In the genomic region with DNA sequence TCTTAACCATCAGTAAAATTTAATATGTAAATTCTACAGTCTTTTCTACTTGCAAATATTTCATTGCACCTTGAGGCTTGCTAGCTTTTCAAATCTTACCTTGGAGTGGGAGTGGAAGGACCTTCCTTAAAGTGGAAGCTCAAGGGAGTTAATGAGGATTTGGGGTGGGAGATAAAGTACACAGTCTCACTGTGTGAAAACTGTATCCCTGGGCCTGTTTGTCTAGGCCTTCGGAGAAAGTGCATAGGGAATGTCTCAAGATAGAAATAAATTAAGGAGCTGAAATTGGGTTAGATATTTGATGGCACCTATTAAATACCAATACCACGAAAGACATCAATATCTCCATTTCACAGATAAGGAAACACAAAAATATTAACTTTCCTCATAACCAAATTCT, we compare ENCODE assay signal across 8 mouse cellular contexts. TPM values are rescaled to one million over a fixed set of nuclear protein-coding genes. Genes with fewer than 3 reads are reported as not detected.
DNase-seq lines count a peak whose midpoint lies in the region; ATAC-seq and TF ChIP-seq lines count a peak whose summit lies in the region.

No protein-coding gene starts in this region.

- H3K27ac ChIP-seq in spleen, adult 2 months (ENCODE audit: insufficient read depth, low read length) = peak overlapping the region; percentile 99; the same call in 1 of the 2 replicates
- H3K27ac ChIP-seq in forebrain, embryonic 12.5 days = peak overlapping the region; percentile 92
- peak overlapping the region; percentile 93; the same call in 1 of the 2 replicates for H3K27ac ChIP-seq in liver, embryonic 11.5 days (ENCODE audit: low read depth, low read length)
- peak overlapping the region; percentile 98; the same call in 1 of the 2 replicates for H3K27ac ChIP-seq in stomach, postnatal 0 days (replicated peaks)

- H3K4me1 ChIP-seq in spleen, adult 2 months (ENCODE audit: control insufficient read depth, insufficient read depth, insufficient read length) = no peaks in the 10 kb centered on the region; the same call in 1 of the 2 replicates
- peaks cover 5% of the 10 kb centered on the region for H3K4me1 ChIP-seq in forebrain, embryonic 12.5 days
- H3K4me1 ChIP-seq in liver, embryonic 11.5 days (replicated peaks; ENCODE audit: control insufficient read depth, insufficient read depth, low read length) = no peaks in the 10 kb centered on the region
- no peaks in the 10 kb centered on the region for H3K4me1 ChIP-seq in stomach, postnatal 0 days (replicated peaks; ENCODE audit: control insufficient read depth, insufficient read depth)

- no peak for TF ChIP-seq EP300 in stomach, postnatal 0 days (optimal IDR thresholded peaks at IDR 0.05)

- 3% methylated on average over 2 of the region's 2 CpGs for WGBS in spleen, adult 2 months
- 14% methylated on average over 2 of the region's 2 CpGs for WGBS in forebrain, embryonic 12.5 days
- 9% methylated on average over 2 of the region's 2 CpGs for WGBS in liver, embryonic 11.5 days
- 10% methylated on average over 2 of the region's 2 CpGs for WGBS in stomach, postnatal 0 days

- H3K27me3 ChIP-seq in spleen, adult 2 months (ENCODE audit: control insufficient read depth, insufficient read depth, low read length) = no peaks in the 10 kb centered on the region
- H3K27me3 ChIP-seq in forebrain, embryonic 12.5 days = no peaks in the 10 kb centered on the region
- no peaks in the 10 kb centered on the region for H3K27me3 ChIP-seq in liver, embryonic 11.5 days (replicated peaks; ENCODE audit: control insufficient read depth, insufficient read depth, low read length)
- no peaks in the 10 kb centered on the region for H3K27me3 ChIP-seq in stomach, postnatal 0 days (ENCODE audit: control insufficient read depth, insufficient read depth, low read length)

- H3K36me3 ChIP-seq in spleen, adult 2 months (ENCODE audit: control insufficient read depth, insufficient read depth, low read length) = peaks cover 15% of the 10 kb centered on the region
- H3K36me3 ChIP-seq in forebrain, embryonic 12.5 days (replicated peaks) = peaks cover 3% of the 10 kb centered on the region; the same call in 1 of the 2 replicates
- H3K36me3 ChIP-seq in liver, embryonic 11.5 days (ENCODE audit: control insufficient read depth, insufficient read depth, low read length) = peaks cover 2% of the 10 kb centered on the region; the same call in 1 of the 2 replicates
- peaks cover 5% of the 10 kb centered on the region for H3K36me3 ChIP-seq in stomach, postnatal 0 days (ENCODE audit: control insufficient read depth, insufficient read depth, low read length)

- H3K9ac ChIP-seq in forebrain, embryonic 12.5 days = peak overlapping the region; percentile 70
- peak overlapping the region; percentile 93 for H3K9ac ChIP-seq in liver, embryonic 11.5 days (ENCODE audit: low read depth, low read length)
- H3K9ac ChIP-seq in stomach, postnatal 0 days (ENCODE audit: low read length) = peak overlapping the region; percentile 86

- no peak for TF ChIP-seq POLR2A in spleen, adult 2 months (IDR thresholded peaks at IDR 0.05; ENCODE audit: low read depth, low read length)

- TF ChIP-seq CTCF in spleen, adult 2 months (IDR thresholded peaks at IDR 0.05; ENCODE audit: extremely low read depth, insufficient read depth, insufficient read length, insufficient replicate concordance) = no peak
- TF ChIP-seq CTCF in stomach, postnatal 0 days (IDR thresholded peaks at IDR 0.05; ENCODE audit: low read depth) = no peak

- H3K4me3 ChIP-seq in spleen, adult 2 months (ENCODE audit: extremely low read depth, insufficient read depth, insufficient read length) = peak overlapping the region; percentile 74
- peak overlapping the region; percentile 59 for H3K4me3 ChIP-seq in forebrain, embryonic 12.5 days (replicated peaks)
- H3K4me3 ChIP-seq in liver, embryonic 11.5 days (ENCODE audit: low read depth, low read length) = peak overlapping the region; percentile 65
- H3K4me3 ChIP-seq in stomach, postnatal 0 days (ENCODE audit: low read depth, low read length) = peak overlapping the region; percentile 54

- DNase-seq in spleen, adult 2 months (ENCODE audit: low read depth in 1 of 2, low spot score in 2 of 2) = no peak
- DNase-seq in spleen, adult 18-20 months = no peak
- DNase-seq in liver, embryonic 11.5 days (ENCODE audit: low spot score) = no peak
- DNase-seq in stomach, postnatal 0 days (ENCODE audit: low spot score) = no peak
- no peak for DNase-seq in cerebellum, adult 9-11 months
- no peak for DNase-seq in cerebellum, adult 18-20 months
- DNase-seq in lung, postnatal 4 days = no peak

- H3K9me3 ChIP-seq in forebrain, embryonic 12.5 days = no peaks in the 10 kb centered on the region
- no peaks in the 10 kb centered on the region for H3K9me3 ChIP-seq in liver, embryonic 11.5 days (ENCODE audit: control insufficient read depth, low read length)
- H3K9me3 ChIP-seq in stomach, postnatal 0 days (ENCODE audit: control insufficient read depth, low read length) = no peaks in the 10 kb centered on the region

- ATAC-seq in forebrain, embryonic 12.5 days (ENCODE audit: low FRiP score) = 0 out of 2 replicates have a peak, but pooled peaks have one; percentile 33
- peak; percentile 44 for ATAC-seq in liver, embryonic 11.5 days (replicated peaks; ENCODE audit: low FRiP score)
- no peak for ATAC-seq in stomach, postnatal 0 days (ENCODE audit: low FRiP score, low TSS enrichment)

- peak overlapping the region; percentile 56 for H3K4me2 ChIP-seq in forebrain, embryonic 12.5 days
- H3K4me2 ChIP-seq in liver, embryonic 11.5 days = peak overlapping the region; percentile 70
- H3K4me2 ChIP-seq in stomach, postnatal 0 days (replicated peaks; ENCODE audit: low read depth) = peak overlapping the region; percentile 55

RNA-seq across cellular contexts. Expression of a gene that starts 0.9 kb away (rescaled TPM):
- polyA plus RNA-seq in spleen, adult 2 months (2012; rRNA removed) = 25.2 and 47.2 TPM in 2 replicates
- 35.6 and 40.5 TPM in 2 replicates for polyA plus RNA-seq in forebrain, embryonic 12.5 days (2016; fragmentation: Nextera tagmentation; extraction: Ambion mirVana)
- 72.4 and 81.8 TPM in 2 replicates for polyA plus RNA-seq in liver, embryonic 11.5 days (2014; fragmentation: Nextera tagmentation; extraction: Ambion mirVana)
- 73.3 and 74.6 TPM in 2 replicates for polyA plus RNA-seq in stomach, postnatal 0 days (2015; fragmentation: Nextera tagmentation; extraction: Ambion mirVana)

RNA-seq across cellular contexts. Expression of a gene that starts 38.4 kb away (rescaled TPM):
- 0.36 and 0.56 TPM in 2 replicates for polyA plus RNA-seq in spleen, adult 2 months (2012; rRNA removed)
- polyA plus RNA-seq in forebrain, embryonic 12.5 days (2016; fragmentation: Nextera tagmentation; extraction: Ambion mirVana) = 0.96 and 1.4 TPM in 2 replicates
- polyA plus RNA-seq in liver, embryonic 11.5 days (2014; fragmentation: Nextera tagmentation; extraction: Ambion mirVana) = 0.65 and 0.82 TPM in 2 replicates
- 0.46 and 0.70 TPM in 2 replicates for polyA plus RNA-seq in stomach, postnatal 0 days (2015; fragmentation: Nextera tagmentation; extraction: Ambion mirVana)

RNA-seq across cellular contexts. Expression of a gene that starts 46.0 kb away (rescaled TPM):
- polyA plus RNA-seq in spleen, adult 2 months (2012; rRNA removed) = 41.6 and 53.0 TPM in 2 replicates
- 0.42 and 0.67 TPM in 2 replicates for polyA plus RNA-seq in forebrain, embryonic 12.5 days (2016; fragmentation: Nextera tagmentation; extraction: Ambion mirVana)
- 0.18 and 0.27 TPM in 2 replicates for polyA plus RNA-seq in liver, embryonic 11.5 days (2014; fragmentation: Nextera tagmentation; extraction: Ambion mirVana)
- polyA plus RNA-seq in stomach, postnatal 0 days (2015; fragmentation: Nextera tagmentation; extraction: Ambion mirVana) = 0.07 and 0.16 TPM in 2 replicates

Comparison
In these comparisons a context has a peak if more than half of its experiments do, and no peak if none do; other contexts are left out.
1. RNA of a gene that starts 46.0 kb away (polyA plus RNA-seq): 41.6 to 53.0 TPM in spleen, adult 2 months; 0.42 to 0.67 TPM in forebrain, embryonic 12.5 days, 0.18 to 0.27 TPM in liver, embryonic 11.5 days and 0.07 to 0.16 TPM in stomach, postnatal 0 days; every median in the first group is over 10 times any median in the second.
2. Peak in every context shown above with its lines, with median percentiles within 50 percentile points of each other: H3K27ac ChIP-seq, H3K4me3 ChIP-seq, H3K4me2 ChIP-seq and H3K9ac ChIP-seq.